ENCODE assay signal across 10 mouse cellular contexts in the genomic region with DNA sequence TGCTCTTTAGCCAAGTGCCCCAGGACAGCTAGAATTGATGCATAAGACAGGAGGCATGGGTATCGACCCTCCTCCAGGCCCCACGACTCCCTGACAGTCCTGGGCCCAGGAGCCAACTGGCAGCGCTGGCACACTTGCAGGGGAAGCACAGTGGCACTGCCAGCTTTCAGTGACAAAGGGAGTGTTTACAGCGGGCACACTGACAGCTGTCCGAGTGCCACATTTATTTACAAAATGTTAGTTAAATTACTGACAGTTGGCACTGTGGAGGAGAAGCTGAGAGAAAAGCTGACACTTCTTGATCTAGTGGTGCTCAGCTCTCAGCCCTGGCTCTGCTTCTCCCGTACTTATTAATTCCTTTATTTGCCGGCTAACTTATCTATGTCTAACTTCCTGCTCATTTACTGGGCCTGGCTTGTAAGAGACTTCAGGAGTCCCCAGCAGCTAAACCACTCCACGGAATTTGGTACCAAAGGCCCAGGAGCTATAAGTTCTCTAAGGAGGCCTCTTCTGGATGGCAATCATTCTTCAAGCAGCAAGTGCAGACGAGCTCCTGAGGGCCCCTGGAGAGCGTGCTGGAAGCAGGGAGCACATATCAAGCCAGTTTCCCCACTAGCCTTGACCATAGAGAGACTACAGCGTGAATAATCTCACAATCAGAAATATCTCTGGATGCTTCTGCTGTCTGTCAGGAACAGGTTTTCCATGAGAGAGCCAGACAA.
DNase-seq lines count a peak whose midpoint lies in the region; ATAC-seq and TF ChIP-seq lines count a peak whose summit lies in the region.
"Had no signal": no experiment of that assay in that cellular context is flagged by ENCODE, and none has a peak within 500 bp of the region (broad histone marks: within the 10 kb centered on the region; RNA-seq: fewer than 3 reads in every experiment).

No protein-coding gene starts in this region.

- H3K27me3 ChIP-seq in intestine, embryonic 14.5 days (replicated peaks; ENCODE audit: control insufficient read depth, insufficient read depth, low read length) = no peaks in the 10 kb centered on the region
- no peaks in the 10 kb centered on the region for H3K27me3 ChIP-seq in intestine, postnatal 0 days (replicated peaks; ENCODE audit: control insufficient read depth, insufficient read depth, low read length)
- H3K27me3 ChIP-seq in heart, embryonic 13.5 days (replicated peaks) = no peaks in the 10 kb centered on the region
- no peaks in the 10 kb centered on the region for H3K27me3 ChIP-seq in kidney, embryonic 16.5 days (ENCODE audit: insufficient read depth, low read length)

- no peak overlapping the region for H3K27ac ChIP-seq in intestine, embryonic 14.5 days (ENCODE audit: low read depth)
- no peak overlapping the region for H3K27ac ChIP-seq in intestine, postnatal 0 days (ENCODE audit: low read depth, low read length)
- H3K27ac ChIP-seq in heart, embryonic 13.5 days (replicated peaks) = peak overlapping the region; percentile 53
- H3K27ac ChIP-seq in kidney, embryonic 16.5 days (ENCODE audit: low read length) = no peak overlapping the region
- H3K27ac ChIP-seq: limb, embryonic 15.5 days had no signal

- no peaks in the 10 kb centered on the region for H3K36me3 ChIP-seq in intestine, embryonic 14.5 days (ENCODE audit: control insufficient read depth, insufficient read depth, low read length)
- no peaks in the 10 kb centered on the region for H3K36me3 ChIP-seq in intestine, postnatal 0 days (ENCODE audit: control insufficient read depth, insufficient read depth)
- no peaks in the 10 kb centered on the region for H3K36me3 ChIP-seq in heart, embryonic 13.5 days
- no peaks in the 10 kb centered on the region for H3K36me3 ChIP-seq in kidney, embryonic 16.5 days (ENCODE audit: insufficient read depth, low read length)
- H3K36me3 ChIP-seq: limb, embryonic 15.5 days had no signal

- peak; percentile 12 for DNase-seq in intestine, embryonic 14.5 days (ENCODE audit: low spot score)
- peak; percentile 93 for DNase-seq in brain, adult 2 months (ENCODE audit: low read depth, low spot score)
- DNase-seq: kidney, postnatal 25 days; thymus, postnatal 25 days had no signal

- H3K4me1 ChIP-seq in intestine, embryonic 14.5 days (replicated peaks; ENCODE audit: control insufficient read depth, insufficient read depth, low read length) = no peaks in the 10 kb centered on the region
- H3K4me1 ChIP-seq in intestine, postnatal 0 days (replicated peaks; ENCODE audit: control insufficient read depth, insufficient read depth, low read length) = 0 out of 2 replicates have a peak, but pooled peaks cover 3% of the 10 kb centered on the region
- peaks cover 55% of the 10 kb centered on the region for H3K4me1 ChIP-seq in heart, embryonic 13.5 days
- H3K4me1 ChIP-seq in kidney, embryonic 16.5 days (ENCODE audit: insufficient read depth, low read length) = no peaks in the 10 kb centered on the region
- H3K4me1 ChIP-seq: limb, embryonic 15.5 days had no signal

- TF ChIP-seq CTCF in intestine, postnatal 0 days (IDR thresholded peaks at IDR 0.05; ENCODE audit: low read depth) = no peak

- ATAC-seq in intestine, embryonic 14.5 days (replicated peaks; ENCODE audit: low FRiP score, low TSS enrichment, low read depth) = no peak
- no peak for ATAC-seq in intestine, postnatal 0 days
- ATAC-seq in cerebellum, adult (ENCODE audit: insufficient number of reproducible peaks, low FRiP score, low TSS enrichment) = peak; percentile 73; the same call in 1 of the 2 replicates
- no peak for ATAC-seq in heart, embryonic 13.5 days (ENCODE audit: extremely low read depth, insufficient number of reproducible peaks, low FRiP score, low TSS enrichment)
- no peak for ATAC-seq in kidney, embryonic 16.5 days (ENCODE audit: low FRiP score, low TSS enrichment)
- no peak for ATAC-seq in granulocyte monocyte progenitor cell, adult 5-6 weeks (replicated peaks; ENCODE audit: poor library complexity, severe bottlenecking)

- 71% methylated on average over 11 of the region's 11 CpGs for WGBS in intestine, embryonic 14.5 days
- WGBS in intestine, postnatal 0 days = 71% methylated on average over 11 of the region's 11 CpGs
- 49% methylated on average over 11 of the region's 11 CpGs for WGBS in heart, embryonic 13.5 days
- 77% methylated on average over 11 of the region's 11 CpGs for WGBS in kidney, embryonic 16.5 days

- no peak overlapping the region for H3K9ac ChIP-seq in intestine, embryonic 14.5 days (ENCODE audit: low read length)
- no peak overlapping the region for H3K9ac ChIP-seq in intestine, postnatal 0 days (ENCODE audit: low read depth, low read length)
- 0 out of 2 replicates have a peak overlapping the region, but pooled peaks have one; percentile 28 for H3K9ac ChIP-seq in heart, embryonic 13.5 days
- no peak overlapping the region for H3K9ac ChIP-seq in kidney, embryonic 16.5 days (replicated peaks; ENCODE audit: low read length)
- H3K9ac ChIP-seq: limb, embryonic 15.5 days had no signal

- no peaks in the 10 kb centered on the region for H3K9me3 ChIP-seq in intestine, embryonic 14.5 days (ENCODE audit: control insufficient read depth, low read length)
- no peaks in the 10 kb centered on the region for H3K9me3 ChIP-seq in intestine, postnatal 0 days (ENCODE audit: control insufficient read depth)
- no peaks in the 10 kb centered on the region for H3K9me3 ChIP-seq in heart, embryonic 13.5 days
- no peaks in the 10 kb centered on the region for H3K9me3 ChIP-seq in kidney, embryonic 16.5 days (ENCODE audit: low read length)
- H3K9me3 ChIP-seq: limb, embryonic 15.5 days had no signal

- H3K4me2 ChIP-seq in intestine, embryonic 14.5 days (ENCODE audit: low read length) = no peak overlapping the region
- no peak overlapping the region for H3K4me2 ChIP-seq in intestine, postnatal 0 days (replicated peaks; ENCODE audit: low read depth)
- no peak overlapping the region for H3K4me2 ChIP-seq in heart, embryonic 13.5 days
- no peak overlapping the region for H3K4me2 ChIP-seq in kidney, embryonic 16.5 days (replicated peaks; ENCODE audit: low read depth, low read length)
- H3K4me2 ChIP-seq: limb, embryonic 15.5 days had no signal

- H3K4me3 ChIP-seq in intestine, embryonic 14.5 days (ENCODE audit: low read depth, low read length) = no peak overlapping the region
- H3K4me3 ChIP-seq in intestine, postnatal 0 days (ENCODE audit: low read depth, low read length) = no peak overlapping the region
- H3K4me3 ChIP-seq in heart, embryonic 13.5 days = no peak overlapping the region
- H3K4me3 ChIP-seq in kidney, embryonic 16.5 days (ENCODE audit: low read length) = no peak overlapping the region
- H3K4me3 ChIP-seq: limb, embryonic 15.5 days had no signal
